Mouse (Mus musculus): ENCODE results near the gene Rreb1.
"Not testable (repeated sequence)": the region's sequence is repeated elsewhere in the genome, so short reads cannot be mapped to it uniquely, and the experiment has no call there.

Gene Rreb1

GRCm38 (mm10) chr13:37827263-37827995, 49.2 kb downstream of the Rreb1 start:
- in situ Hi-C loops (cut with MseI, MboI) = no loop called here

GRCm38 (mm10) chr13:37827996-37828579, 49.9 kb downstream of the Rreb1 start:
- in situ Hi-C loops (cut with MseI, MboI) = no loop called here

- in situ Hi-C loops (cut with MseI, MboI) = no loop called here
Measured at GRCm38 (mm10) chr13:37828928-37829327, 50.7 kb downstream of the Rreb1 start.

GRCm38 (mm10) chr13:37830256-37830655, 52.1 kb downstream of the Rreb1 start:
- in situ Hi-C loops (cut with MseI, MboI) = no loop called here

- in situ Hi-C loops (cut with MseI, MboI) = no loop called here
Measured at GRCm38 (mm10) chr13:37830874-37831311, 52.7 kb downstream of the Rreb1 start.

- in situ Hi-C loops (cut with MseI, MboI) = no loop called here
Measured at GRCm38 (mm10) chr13:37832481-37832880, 54.3 kb downstream of the Rreb1 start.

GRCm38 (mm10) chr13:37833500-37833899, 55.3 kb downstream of the Rreb1 start:
- in situ Hi-C loops (cut with MseI, MboI) = no loop called here

GRCm38 (mm10) chr13:37835296-37835695, 57.1 kb downstream of the Rreb1 start:
- in situ Hi-C loops (cut with MseI, MboI) = no loop called here

GRCm38 (mm10) chr13:37835811-37836210, 57.6 kb downstream of the Rreb1 start:
- in situ Hi-C loops (cut with MseI, MboI) = not testable (repeated sequence)

- in situ Hi-C loops (cut with MseI, MboI) = no loop called here
Measured at GRCm38 (mm10) chr13:37837372-37837771, 59.2 kb downstream of the Rreb1 start.

GRCm38 (mm10) chr13:37838260-37839183, 60.3 kb downstream of the Rreb1 start:
- in situ Hi-C loops (cut with MseI, MboI) = no loop called here

- in situ Hi-C loops (cut with MseI, MboI) = no loop called here
Measured at GRCm38 (mm10) chr13:37843241-37843640, 65.0 kb downstream of the Rreb1 start.

GRCm38 (mm10) chr13:37843844-37844243, 65.6 kb downstream of the Rreb1 start:
- in situ Hi-C loops (cut with MseI, MboI) = no loop called here

GRCm38 (mm10) chr13:37845156-37845555, 67.0 kb downstream of the Rreb1 start:
- in situ Hi-C loops (cut with MseI, MboI) = no loop called here

- in situ Hi-C loops (cut with MseI, MboI) = no loop called here
Measured at GRCm38 (mm10) chr13:37845641-37846040, 67.4 kb downstream of the Rreb1 start.

GRCm38 (mm10) chr13:37846507-37846906, 68.3 kb downstream of the Rreb1 start:
- in situ Hi-C loops (cut with MseI, MboI) = no loop called here

GRCm38 (mm10) chr13:37846962-37847570, 68.9 kb downstream of the Rreb1 start:
- in situ Hi-C loops (cut with MseI, MboI) = no loop called here

GRCm38 (mm10) chr13:37847601-37848358, 69.6 kb downstream of the Rreb1 start:
- in situ Hi-C loops (cut with MseI, MboI) = no loop called here

- in situ Hi-C loops (cut with MseI, MboI) = no loop called here
Measured at GRCm38 (mm10) chr13:37848438-37848837, 70.2 kb downstream of the Rreb1 start.

- in situ Hi-C loops (cut with MseI, MboI) = no loop called here
Measured at GRCm38 (mm10) chr13:37851617-37852016, 73.4 kb downstream of the Rreb1 start.

- in situ Hi-C loops (cut with MseI, MboI) = no loop called here
Measured at GRCm38 (mm10) chr13:37852850-37853249, 74.7 kb downstream of the Rreb1 start.

Measured in mouse trophoblast stem cell (cell line).